Mouse (Mus musculus): ENCODE measurements around the gene Ang2.
"Not testable (repeated sequence)": the region's sequence is repeated elsewhere in the genome, so short reads cannot be mapped to it uniquely, and the experiment has no call there.

Gene Ang2

GRCm38 (mm10) chr14:51199098-51200023 is at the start of gene Ang2:
TSS of gene Ang2 (minus strand) at chr14:51199148.
- no peak for DNase-seq (ENCODE audit: low read depth, low spot score)

GRCm38 (mm10) chr14:51247736-51248135 is 48.8 kb upstream of the Ang2 start:
- DNase-seq (ENCODE audit: low read depth, low spot score) = no peak

- no peak for DNase-seq (ENCODE audit: low read depth, low spot score)
Observed at GRCm38 (mm10) chr14:51240899-51241298, 42.0 kb upstream of the Ang2 start.

- not testable (repeated sequence) for DNase-seq (ENCODE audit: low read depth, low spot score)
Observed at GRCm38 (mm10) chr14:51237488-51237887, 38.5 kb upstream of the Ang2 start.

- DNase-seq (ENCODE audit: low read depth, low spot score) = not testable (repeated sequence)
Observed at GRCm38 (mm10) chr14:51229657-51230056, 30.7 kb upstream of the Ang2 start.

GRCm38 (mm10) chr14:51220075-51220474 is 21.1 kb upstream of the Ang2 start:
- not testable (repeated sequence) for DNase-seq (ENCODE audit: low read depth, low spot score)

GRCm38 (mm10) chr14:51203115-51203514 is 4.2 kb upstream of the Ang2 start, which contains the start of gene Ear14:
TSS of gene Ear14 (plus strand) at chr14:51203391.
- DNase-seq (ENCODE audit: low read depth, low spot score) = no peak

- no peak for DNase-seq (ENCODE audit: low read depth, low spot score)
Observed at GRCm38 (mm10) chr14:51200466-51200865, 1.5 kb upstream of the Ang2 start.

- no peak for DNase-seq (ENCODE audit: low read depth, low spot score)
Observed at GRCm38 (mm10) chr14:51200054-51200453, 1.1 kb upstream of the Ang2 start.

- DNase-seq (ENCODE audit: low read depth, low spot score) = no peak
Observed at GRCm38 (mm10) chr14:51195681-51196080, 3.3 kb downstream of the Ang2 start.

GRCm38 (mm10) chr14:51181051-51181450 is 17.9 kb downstream of the Ang2 start:
- DNase-seq (ENCODE audit: low read depth, low spot score) = not testable (repeated sequence)

GRCm38 (mm10) chr14:51173843-51174242 is 25.1 kb downstream of the Ang2 start:
- no peak for DNase-seq (ENCODE audit: low read depth, low spot score)

- not testable (repeated sequence) for DNase-seq (ENCODE audit: low read depth, low spot score)
Observed at GRCm38 (mm10) chr14:51172947-51173346, 26.0 kb downstream of the Ang2 start.

GRCm38 (mm10) chr14:51172095-51172865 is 26.7 kb downstream of the Ang2 start:
- not testable (repeated sequence) for DNase-seq (ENCODE audit: low read depth, low spot score)

GRCm38 (mm10) chr14:51166068-51166467 is 32.9 kb downstream of the Ang2 start:
- DNase-seq (ENCODE audit: low read depth, low spot score) = no peak

GRCm38 (mm10) chr14:51165435-51165834 is 33.5 kb downstream of the Ang2 start:
- no peak for DNase-seq (ENCODE audit: low read depth, low spot score)

- not testable (repeated sequence) for DNase-seq (ENCODE audit: low read depth, low spot score)
Observed at GRCm38 (mm10) chr14:51163323-51163722, 35.6 kb downstream of the Ang2 start.

- not testable (repeated sequence) for DNase-seq (ENCODE audit: low read depth, low spot score)
Observed at GRCm38 (mm10) chr14:51161976-51162375, 37.0 kb downstream of the Ang2 start, which contains the start of gene Rnase2b. TSS of gene Rnase2b (plus strand) at chr14:51162260.

GRCm38 (mm10) chr14:51157072-51157471 is 41.9 kb downstream of the Ang2 start:
- no peak for DNase-seq (ENCODE audit: low read depth, low spot score)

GRCm38 (mm10) chr14:51156736-51157068 is 42.2 kb downstream of the Ang2 start:
- no peak for DNase-seq (ENCODE audit: low read depth, low spot score)

GRCm38 (mm10) chr14:51156056-51156735 is 42.8 kb downstream of the Ang2 start:
- DNase-seq (ENCODE audit: low read depth, low spot score) = no peak
